Mouse (Mus musculus): Measurements from ENCODE around the gene Fam69a. TPM values are rescaled to one million over a fixed set of nuclear protein-coding genes. Genes with fewer than 3 reads are reported as not detected.
"Not testable (repeated sequence)": the region's sequence is repeated elsewhere in the genome, so short reads cannot be mapped to it uniquely, and the experiment has no call there.

Gene Fam69a
- total RNA-seq (2021) = 10 to 100 TPM; 30.2 to 36.7 TPM
- long read RNA-seq, experiment 1, transcript Fam69a-201 (5 exons, 2,721 nt) = major isoform, 45 of 48 reads
- long read RNA-seq, experiment 1, partial matches to known transcripts = 1 of 48 reads
- long read RNA-seq, experiment 1, other reads (novel, unspliced or antisense) = 1 of 48 reads
- long read RNA-seq, experiment 2, transcript Fam69a-201 (5 exons, 2,721 nt) = major isoform, 57 of 61 reads
- long read RNA-seq, experiment 2, partial matches to known transcripts = 2 of 61 reads
- long read RNA-seq, experiment 2, other reads (novel, unspliced or antisense) = 0 of 61 reads

DNA sequence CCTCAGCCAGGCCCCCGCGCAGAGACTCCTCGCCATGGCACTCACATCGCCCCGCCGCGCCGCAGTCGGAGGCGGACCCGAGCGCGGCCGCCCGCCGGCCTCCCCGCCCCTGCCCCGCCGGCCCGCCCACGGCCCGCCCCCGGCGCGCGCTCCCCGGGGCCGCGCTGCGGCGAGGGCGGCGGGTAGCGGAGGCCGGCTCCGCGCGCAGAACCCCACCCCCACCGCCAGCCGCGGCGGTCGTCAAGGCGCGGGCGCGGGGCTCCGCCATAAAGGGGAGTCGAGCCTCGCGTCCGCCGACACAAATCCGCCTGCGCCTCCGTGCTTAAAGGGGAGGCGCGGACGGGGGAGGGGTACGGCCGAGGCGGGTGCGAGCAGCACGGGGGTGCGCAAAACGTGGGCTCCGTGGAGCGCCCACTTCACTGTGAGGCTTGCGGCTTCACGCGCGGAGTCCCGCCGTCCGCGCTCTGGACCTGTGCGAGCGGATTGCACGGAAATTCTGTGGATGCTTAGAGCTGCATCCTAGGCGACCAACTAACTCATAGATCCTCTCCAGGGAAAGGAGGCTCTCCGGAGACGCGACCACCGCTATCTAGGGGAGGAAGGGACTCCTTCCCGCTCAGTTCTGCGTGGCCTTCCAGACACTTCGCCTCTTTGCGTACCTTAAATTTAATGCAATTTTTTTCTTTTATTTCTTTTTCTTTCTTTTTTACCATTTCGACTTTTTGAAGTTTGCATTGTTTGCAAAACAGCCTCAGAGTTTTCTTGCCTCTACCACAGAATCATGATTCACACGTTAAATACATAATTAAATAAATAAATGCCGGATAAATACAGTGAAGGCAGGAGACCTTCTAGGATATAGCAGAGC, at the start of gene Fam69a:
Fam69a (minus strand) TSS at position 119 of the 868 bp plus-strand sequence.
- DNase-seq = peak; percentile 88
- intact Hi-C loops (cut with DNase I; ENCODE audit: low total_unique reads) = no loop called here

DNA sequence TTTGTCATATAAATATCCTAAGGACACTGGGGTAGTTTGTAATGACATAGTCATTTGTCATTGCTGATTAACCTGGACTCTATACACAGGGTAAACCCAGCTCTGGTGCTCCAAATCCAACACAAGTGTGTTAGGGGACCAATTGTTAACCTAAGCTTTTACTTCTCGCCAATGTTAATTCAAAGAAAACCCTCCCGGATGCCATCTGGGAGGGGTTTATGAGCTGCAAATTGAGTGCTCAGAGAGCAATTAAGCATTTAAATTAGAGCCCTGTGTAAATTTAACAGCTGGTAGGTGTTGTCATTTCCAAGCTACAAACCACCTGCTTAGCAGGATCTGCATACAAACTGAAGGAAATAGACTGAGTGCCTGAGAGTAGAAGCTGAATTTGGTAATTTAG, 48.6 kb upstream of the Fam69a start:
- no peak for DNase-seq
- intact Hi-C loops (cut with DNase I; ENCODE audit: low total_unique reads) = loop anchor here (10.0 kb wide), 1 partner anchor 49 kb away; no protein-coding TSS in a partner anchor

DNA sequence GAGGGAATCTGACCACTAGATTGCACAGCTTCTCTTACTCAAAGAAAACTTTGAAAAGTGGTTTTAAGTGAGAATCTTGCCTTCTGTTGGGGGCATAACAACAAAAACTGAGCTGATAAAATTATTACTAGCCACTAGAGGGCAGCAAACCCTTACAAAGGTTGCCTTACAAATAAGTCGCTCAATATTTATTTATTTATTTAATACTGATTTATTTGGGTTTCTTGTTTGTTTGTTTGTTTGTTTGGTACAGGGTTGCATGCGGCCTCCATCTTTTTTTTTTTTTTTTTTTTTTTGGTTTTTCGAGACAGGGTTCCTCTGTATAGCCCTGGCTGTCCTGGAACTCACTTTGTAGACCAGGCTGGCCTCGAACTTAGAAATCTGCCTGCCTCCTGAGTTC, 47.3 kb upstream of the Fam69a start:
- no peak for DNase-seq
- intact Hi-C loops (cut with DNase I; ENCODE audit: low total_unique reads) = loop anchor here (10.0 kb wide), 1 partner anchor 51 kb away; no protein-coding TSS in a partner anchor

- DNase-seq = no peak
- intact Hi-C loops (cut with DNase I; ENCODE audit: low total_unique reads) = loop anchor here (10.0 kb wide), 1 partner anchor 54 kb away; no protein-coding TSS in a partner anchor
Observed at GRCm38 (mm10) chr5:108031267-108031666, 44.4 kb upstream of the Fam69a start.

- DNase-seq = no peak
- intact Hi-C loops (cut with DNase I; ENCODE audit: low total_unique reads) = loop anchor here (10.0 kb wide), 1 partner anchor 55 kb away; no protein-coding TSS in a partner anchor
Observed at GRCm38 (mm10) chr5:108029968-108030367, 43.1 kb upstream of the Fam69a start.

DNA sequence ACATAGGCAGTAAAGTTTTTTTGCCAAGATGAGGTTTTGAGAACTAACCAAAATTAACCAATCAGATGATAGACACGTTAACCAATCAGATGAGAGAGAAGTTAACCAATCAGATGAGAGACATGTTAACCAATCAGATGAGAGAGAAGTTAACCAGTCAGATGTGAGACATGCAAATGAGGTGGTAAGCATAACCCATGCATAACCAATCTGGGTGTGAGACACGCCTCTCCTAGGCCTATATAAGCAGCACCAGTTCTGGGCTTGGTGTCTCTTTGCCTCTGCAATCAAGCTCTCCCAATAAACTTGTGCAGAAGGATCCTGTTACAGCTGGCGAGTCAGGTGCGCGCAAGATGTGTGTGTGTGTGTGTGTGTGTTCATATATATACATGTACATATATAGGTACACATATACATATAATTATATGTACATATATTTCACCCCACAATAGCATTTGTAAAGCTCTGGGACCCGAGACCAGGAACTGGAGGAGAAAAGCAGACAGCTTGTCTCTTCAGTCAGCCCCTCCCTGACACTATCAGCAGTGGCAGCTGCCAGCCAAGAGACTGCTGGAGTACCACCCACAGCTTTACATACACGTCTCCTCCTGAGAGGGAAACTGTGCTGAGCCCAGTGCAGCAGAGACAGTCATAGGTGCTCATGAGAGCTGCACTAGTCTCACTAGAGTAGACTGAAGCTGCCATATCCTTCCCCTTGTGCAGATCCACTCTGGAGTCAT, 42.1 kb upstream of the Fam69a start:
- intact Hi-C loops (cut with DNase I; ENCODE audit: low total_unique reads); DNase-seq: not testable (repeated sequence)

- intact Hi-C loops (cut with DNase I; ENCODE audit: low total_unique reads) = no loop called here
- no peak for DNase-seq
Observed at GRCm38 (mm10) chr5:108028230-108028629, 41.3 kb upstream of the Fam69a start.

GRCm38 (mm10) chr5:108021346-108021745, 34.5 kb upstream of the Fam69a start:
- no peak for DNase-seq
- intact Hi-C loops (cut with DNase I; ENCODE audit: low total_unique reads) = no loop called here

- intact Hi-C loops (cut with DNase I; ENCODE audit: low total_unique reads) = no loop called here
- no peak for DNase-seq
Observed at GRCm38 (mm10) chr5:108019367-108019766, 32.5 kb upstream of the Fam69a start.

- intact Hi-C loops (cut with DNase I; ENCODE audit: low total_unique reads) = no loop called here
- DNase-seq = no peak
Observed at GRCm38 (mm10) chr5:108017232-108017631, 30.3 kb upstream of the Fam69a start.

GRCm38 (mm10) chr5:108015422-108015821, 28.5 kb upstream of the Fam69a start:
- no peak for DNase-seq
- intact Hi-C loops (cut with DNase I; ENCODE audit: low total_unique reads) = no loop called here

GRCm38 (mm10) chr5:108014173-108014572, 27.3 kb upstream of the Fam69a start:
- no peak for DNase-seq
- intact Hi-C loops (cut with DNase I; ENCODE audit: low total_unique reads) = no loop called here

GRCm38 (mm10) chr5:108009721-108010120, 22.8 kb upstream of the Fam69a start:
- intact Hi-C loops (cut with DNase I; ENCODE audit: low total_unique reads) = loop anchor here (10.0 kb wide), 1 partner anchor 85 kb away; no protein-coding TSS in a partner anchor
- no peak for DNase-seq

GRCm38 (mm10) chr5:108005134-108005533, 18.2 kb upstream of the Fam69a start:
- intact Hi-C loops (cut with DNase I; ENCODE audit: low total_unique reads) = loop anchor here (10.0 kb wide), 1 partner anchor 80 kb away; no protein-coding TSS in a partner anchor

GRCm38 (mm10) chr5:108002734-108003133, 15.8 kb upstream of the Fam69a start:
- intact Hi-C loops (cut with DNase I; ENCODE audit: low total_unique reads) = loop anchor here (10.0 kb wide), 1 partner anchor 78 kb away; no protein-coding TSS in a partner anchor
- DNase-seq = no peak

More at GRCm38 (mm10) chr5:108005134-108005533, 18.2 kb upstream of the Fam69a start:
- no peak for DNase-seq

DNA sequence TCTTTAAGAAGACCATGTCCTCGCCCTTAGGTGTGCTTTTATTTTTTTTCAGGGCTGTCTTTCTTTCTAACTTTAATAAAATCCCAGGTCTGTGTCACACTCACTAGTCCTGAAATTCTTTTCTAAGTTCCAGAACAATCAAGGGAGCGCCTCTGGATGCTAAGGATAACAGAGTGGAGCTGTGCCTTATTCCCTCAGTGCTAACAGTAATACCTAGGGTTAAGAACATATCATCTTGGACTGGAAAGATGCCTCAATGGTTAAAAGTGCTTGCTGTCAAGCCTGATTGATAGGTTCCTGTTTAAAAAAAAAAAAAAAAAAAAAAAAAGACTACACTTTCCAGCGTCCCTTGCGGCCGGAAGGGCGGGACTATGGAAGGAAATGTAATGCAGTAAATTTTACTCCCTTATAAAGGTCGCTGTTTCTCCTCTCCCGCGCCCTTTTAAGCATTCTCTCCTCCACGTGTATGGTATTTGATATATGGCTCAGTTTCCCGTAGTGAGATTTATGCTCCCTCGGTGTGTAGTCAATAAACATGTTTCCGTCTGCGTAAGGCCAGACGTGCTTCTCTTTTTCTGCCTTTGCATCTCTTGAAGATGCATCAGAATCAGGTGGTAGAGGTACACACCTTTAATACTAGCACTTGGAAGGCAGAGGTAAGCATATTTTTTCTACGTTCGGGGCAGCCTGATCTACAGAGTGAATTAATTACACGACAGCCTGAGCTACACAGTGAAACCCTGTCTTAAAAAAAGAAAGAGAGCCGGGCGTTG, 14.1 kb upstream of the Fam69a start:
- intact Hi-C loops (cut with DNase I; ENCODE audit: low total_unique reads) = loop anchor here (10.0 kb wide), 1 partner anchor 76 kb away; no protein-coding TSS in a partner anchor
- DNase-seq = peak; percentile 58

GRCm38 (mm10) chr5:107997717-107998116, 10.8 kb upstream of the Fam69a start:
- DNase-seq = peak; percentile 64
- intact Hi-C loops (cut with DNase I; ENCODE audit: low total_unique reads) = no loop called here

GRCm38 (mm10) chr5:107995936-107996335, 9.1 kb upstream of the Fam69a start:
- intact Hi-C loops (cut with DNase I; ENCODE audit: low total_unique reads) = no loop called here
- no peak for DNase-seq

DNA sequence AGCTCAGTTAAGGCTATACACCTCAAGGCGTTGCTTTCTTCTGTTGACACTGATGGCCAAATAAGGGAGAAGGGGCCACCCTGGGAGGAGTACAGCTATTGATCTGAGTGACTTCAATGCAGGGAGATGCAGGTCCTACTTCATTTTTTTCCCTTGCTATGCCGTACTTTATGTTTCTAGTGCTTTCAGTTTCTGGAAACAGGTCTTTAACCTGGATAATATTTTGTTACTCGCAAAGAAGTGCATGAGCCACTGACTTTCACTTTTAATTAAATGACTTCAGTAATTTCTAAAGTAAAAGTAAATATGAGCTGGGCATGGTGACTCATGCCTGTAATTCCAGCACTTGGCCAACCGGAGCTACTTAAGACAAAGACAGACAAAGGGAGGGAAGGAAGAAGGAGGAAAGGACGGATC, 958 bp upstream of the Fam69a start:
- no peak for DNase-seq
- intact Hi-C loops (cut with DNase I; ENCODE audit: low total_unique reads) = no loop called here
